8 mouse cellular contexts compared by ENCODE assay signal in genomic region chr14:105313877-105314276, GRCm38 (mm10). TPM values are rescaled to one million over a fixed set of nuclear protein-coding genes. Genes with fewer than 3 reads are reported as not detected.
A peak's percentile ranks its signal among the peaks of the same experiment; 100 is the strongest.
DNase-seq lines count a peak whose midpoint lies in the region; ATAC-seq lines count a peak whose summit lies in the region.

No protein-coding gene starts in this region.

- 33% methylated on average over 5 of the region's 5 CpGs for WGBS in heart, embryonic 16.5 days

- peaks cover 5% of the 10 kb centered on the region for H3K4me1 ChIP-seq in heart, embryonic 16.5 days (ENCODE audit: control insufficient read depth, insufficient read depth, low read length)

- no peaks in the 10 kb centered on the region for H3K9me3 ChIP-seq in heart, embryonic 16.5 days (replicated peaks; ENCODE audit: control insufficient read depth, low read length)

- no peak overlapping the region for H3K4me3 ChIP-seq in heart, embryonic 16.5 days (ENCODE audit: low read length)

- H3K9ac ChIP-seq in heart, embryonic 16.5 days (ENCODE audit: low read length), result peak overlapping the region; percentile 59; the same call in 1 of the 2 replicates

- H3K36me3 ChIP-seq in heart, embryonic 16.5 days (ENCODE audit: control insufficient read depth, insufficient read depth), result peaks cover 6% of the 10 kb centered on the region; the same call in 1 of the 2 replicates

- H3K4me2 ChIP-seq in heart, embryonic 16.5 days (ENCODE audit: low read depth, low read length), result peak overlapping the region; percentile 45; the same call in 1 of the 2 replicates

- ATAC-seq in heart, embryonic 16.5 days (replicated peaks; ENCODE audit: extremely low read depth, insufficient read depth, low FRiP score), result no peak

- peak; percentile 22 to 48 for DNase-seq in heart, adult 18-20 months
- DNase-seq in heart, adult 11 months, result no peak
- DNase-seq in 3T3-L1 (ENCODE audit: low read depth, low spot score) (peak; percentile 39), adipocyte (ENCODE audit: low spot score) (peak; percentile 46)
- DNase-seq in lung, postnatal 10 days, result peak; percentile 52
- no peak for DNase-seq in spleen, adult 18-20 months
- no peak for DNase-seq in natural killer cell, adult 2 months (ENCODE audit: low spot score in 2 of 2)

- H3K27me3 ChIP-seq in heart, embryonic 16.5 days (ENCODE audit: control insufficient read depth, insufficient read depth, low read length), result no peaks in the 10 kb centered on the region

- no peak overlapping the region for H3K27ac ChIP-seq in heart, embryonic 16.5 days (ENCODE audit: low read length)

RNA-seq across cellular contexts. Expression of gene Ndfip2, which starts 55.5 kb away (rescaled TPM):
- total RNA-seq in heart, adult 18-20 months (2021), result 10 to 100 TPM; 13.1 to 14.8 TPM
- 44.1 and 57.3 TPM in 2 replicates for polyA plus RNA-seq in heart, embryonic 16.5 days (2015; fragmentation: Nextera tagmentation; extraction: Ambion mirVana)

Comparison
In these comparisons a context has a peak if more than half of its experiments do, and no peak if none do; other contexts are left out.
1. DNase-seq: peak in heart, adult 18-20 months (2 of 2), 3T3-L1 (single experiment), adipocyte (single experiment) and lung, postnatal 10 days (single experiment); none in heart, adult 11 months (single experiment), spleen, adult 18-20 months (0 of 2) and natural killer cell, adult 2 months (0 of 2).